Comparison of ENCODE assay signal across 30 mouse cellular contexts in genomic region chr5:128645720-128646119, GRCm38 (mm10). TPM values are rescaled to one million over a fixed set of nuclear protein-coding genes. Genes with fewer than 3 reads are reported as not detected.
"Had no signal": no experiment of that assay in that cellular context is flagged by ENCODE, and none has a peak within 500 bp of the region (broad histone marks: within the 10 kb centered on the region; RNA-seq: fewer than 3 reads in every experiment).

No protein-coding gene starts in this region.

- H3K4me3 ChIP-seq: gastrocnemius, adult 2 months; heart, embryonic 10.5 days; heart, embryonic 12.5 days; hindbrain, embryonic 13.5 days; hindbrain, embryonic 15.5 days; intestine, embryonic 15.5 days; layer of hippocampus, adult 2 months; left cerebral cortex, adult 2 months; limb, embryonic 10.5 days; limb, embryonic 12.5 days; liver, embryonic 13.5 days; liver, embryonic 15.5 days had no signal

- H3K27ac ChIP-seq: gastrocnemius, adult 2 months; heart, embryonic 10.5 days; hindbrain, embryonic 13.5 days; hindbrain, embryonic 15.5 days; intestine, embryonic 15.5 days; layer of hippocampus, adult 2 months; left cerebral cortex, adult 2 months; limb, embryonic 10.5 days; limb, embryonic 12.5 days; liver, embryonic 13.5 days; liver, embryonic 15.5 days had no signal

- DNase-seq: gastrocnemius, adult 2 months; gastrocnemius, postnatal 10 days; gastrocnemius, postnatal 25 days; heart, adult 18-20 months; heart, postnatal 10 days; heart, postnatal 4 days; kidney, adult 2 months; kidney, postnatal 14 days; liver; liver, embryonic 13.5 days; liver, postnatal 0 days had no signal

- ATAC-seq: inflammation-experienced regulatory T-cells, adult 6 months; intestine, embryonic 15.5 days; intestine, postnatal 0 days; liver, postnatal 0 days had no signal

- H3K36me3 ChIP-seq: heart, embryonic 10.5 days; heart, embryonic 12.5 days; hindbrain, embryonic 13.5 days; hindbrain, embryonic 15.5 days; intestine, embryonic 15.5 days; limb, embryonic 10.5 days; limb, embryonic 12.5 days; liver, embryonic 13.5 days; liver, embryonic 15.5 days had no signal

- H3K4me1 ChIP-seq: hindbrain, embryonic 15.5 days; intestine, embryonic 15.5 days; limb, embryonic 12.5 days; liver, embryonic 13.5 days; liver, embryonic 15.5 days had no signal

- H3K27me3 ChIP-seq: hindbrain, embryonic 13.5 days; hindbrain, embryonic 15.5 days; intestine, embryonic 15.5 days; liver, embryonic 13.5 days; liver, embryonic 15.5 days had no signal

- H3K4me2 ChIP-seq: heart, embryonic 12.5 days; hindbrain, embryonic 13.5 days; hindbrain, embryonic 15.5 days; intestine, embryonic 15.5 days; limb, embryonic 12.5 days; liver, embryonic 11.5 days; liver, embryonic 13.5 days; liver, embryonic 15.5 days had no signal

- H3K9me3 ChIP-seq: heart, embryonic 10.5 days; heart, embryonic 12.5 days; hindbrain, embryonic 13.5 days; hindbrain, embryonic 15.5 days; intestine, embryonic 15.5 days; limb, embryonic 10.5 days; limb, embryonic 12.5 days; liver, embryonic 13.5 days; liver, embryonic 15.5 days had no signal

- H3K9ac ChIP-seq: heart, embryonic 12.5 days; hindbrain, embryonic 13.5 days; hindbrain, embryonic 15.5 days; intestine, embryonic 15.5 days; limb, embryonic 12.5 days; liver, embryonic 13.5 days; liver, embryonic 15.5 days; liver, postnatal 0 days had no signal

RNA-seq across cellular contexts. Expression of gene Fzd10, which starts 45.1 kb away (rescaled TPM):
- total RNA-seq: granulocyte monocyte progenitor cell, adult 5-6 weeks had no signal
- polyA plus RNA-seq: inflammation-experienced regulatory T-cells, adult 6 months; liver, embryonic 15.5 days; liver, postnatal 0 days had no signal

RNA-seq across cellular contexts. Expression of gene Piwil1, which starts 56.6 kb away (rescaled TPM):
- total RNA-seq: gastrocnemius, adult 2 months; gastrocnemius, postnatal 25 days; granulocyte monocyte progenitor cell, adult 5-6 weeks; heart, adult 18-20 months; heart, adult 8-10 months; heart, postnatal 10 days; heart, postnatal 25 days; heart, postnatal 4 days; left cerebral cortex, adult 2 months had no signal
- polyA plus RNA-seq: heart, embryonic 10.5 days; heart, embryonic 12.5 days; heart, embryonic 14.5 days; heart, embryonic 16.5 days; hindbrain, embryonic 11.5 days; inflammation-experienced regulatory T-cells, adult 6 months; intestine, embryonic 15.5 days; intestine, postnatal 0 days; limb, embryonic 10.5 days; limb, embryonic 12.5 days; liver, embryonic 11.5 days; liver, embryonic 13.5 days; liver, embryonic 15.5 days; liver, postnatal 0 days had no signal
